Mouse (Mus musculus) ZHBTc4 (cell line): Measurements from ENCODE around the gene Pcyt2.

ENCODE experiments used
- DNase-seq: peaks from one replicate; pipeline ENCODE4 v3.0.0-alpha.2; 2011; ENCODE audit warnings: low read depth, low spot score

Gene Pcyt2

DNA sequence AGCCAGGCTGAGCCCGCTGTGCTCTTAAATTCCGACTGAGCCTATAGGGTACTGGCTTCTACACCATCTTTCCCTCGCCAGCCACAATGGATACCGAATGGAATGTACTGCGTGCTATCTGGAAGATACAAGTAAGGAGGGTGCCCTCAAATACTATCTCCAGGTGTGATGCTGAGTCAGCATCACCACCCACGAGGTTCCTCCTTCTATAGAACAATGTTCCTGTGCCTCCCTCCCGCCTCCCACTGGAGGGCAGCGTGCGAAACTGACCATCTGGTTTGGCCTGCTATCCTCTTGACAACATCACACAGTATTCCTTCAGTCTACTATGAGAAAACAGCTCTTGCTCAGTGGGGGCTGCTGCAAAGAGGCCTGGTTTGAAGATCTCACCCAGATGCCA is 52.6 kb downstream of the Pcyt2 start:
- no peak for DNase-seq

- DNase-seq = no peak
Observed at GRCm38 (mm10) chr11:120562949-120563348, 54.8 kb downstream of the Pcyt2 start.

DNA sequence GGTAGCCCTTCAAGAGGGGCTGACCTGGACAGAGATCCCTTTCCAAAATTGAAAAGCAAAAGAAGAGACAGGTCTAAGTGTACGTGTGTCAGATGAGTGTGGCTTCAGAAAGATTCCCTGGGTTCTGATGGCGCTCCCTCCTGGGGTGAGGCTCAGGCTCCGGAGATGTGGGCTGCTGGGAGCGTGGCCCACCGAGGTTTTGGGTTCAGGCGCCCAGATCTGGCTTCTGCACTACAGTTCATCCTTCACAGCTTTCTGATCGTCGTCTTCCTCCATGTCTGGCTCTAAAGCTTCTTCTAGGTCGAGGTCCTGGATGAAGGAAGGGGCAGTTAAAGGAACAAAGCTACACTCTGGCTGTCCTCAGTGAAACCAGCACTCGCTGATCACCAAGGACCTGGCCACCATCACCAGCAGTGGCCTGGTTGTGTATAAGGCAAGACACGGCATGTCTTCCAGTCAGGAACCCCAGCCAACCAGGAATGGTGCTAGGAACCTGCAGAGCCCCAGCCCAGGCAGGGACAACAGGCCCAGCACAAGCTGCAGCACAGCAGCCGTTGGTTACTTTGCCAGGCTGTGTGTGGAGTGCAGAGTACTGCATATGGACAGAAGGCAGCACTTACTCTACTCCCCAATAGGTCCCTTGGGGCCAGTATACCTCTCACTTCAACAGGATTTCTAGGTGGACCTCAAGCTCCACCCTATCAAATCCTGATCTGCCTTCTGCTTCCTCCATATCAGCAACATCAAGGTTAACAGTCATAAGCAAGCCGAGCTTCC is 56.6 kb downstream of the Pcyt2 start:
- DNase-seq = no peak
